Mouse (Mus musculus): Measurements from ENCODE around the gene Asf1b.
A peak's percentile ranks its signal among the peaks of the same experiment; 100 is the strongest.
"Not testable (repeated sequence)": the region's sequence is repeated elsewhere in the genome, so short reads cannot be mapped to it uniquely, and the experiment has no call there.

Asf1b gene

DNA sequence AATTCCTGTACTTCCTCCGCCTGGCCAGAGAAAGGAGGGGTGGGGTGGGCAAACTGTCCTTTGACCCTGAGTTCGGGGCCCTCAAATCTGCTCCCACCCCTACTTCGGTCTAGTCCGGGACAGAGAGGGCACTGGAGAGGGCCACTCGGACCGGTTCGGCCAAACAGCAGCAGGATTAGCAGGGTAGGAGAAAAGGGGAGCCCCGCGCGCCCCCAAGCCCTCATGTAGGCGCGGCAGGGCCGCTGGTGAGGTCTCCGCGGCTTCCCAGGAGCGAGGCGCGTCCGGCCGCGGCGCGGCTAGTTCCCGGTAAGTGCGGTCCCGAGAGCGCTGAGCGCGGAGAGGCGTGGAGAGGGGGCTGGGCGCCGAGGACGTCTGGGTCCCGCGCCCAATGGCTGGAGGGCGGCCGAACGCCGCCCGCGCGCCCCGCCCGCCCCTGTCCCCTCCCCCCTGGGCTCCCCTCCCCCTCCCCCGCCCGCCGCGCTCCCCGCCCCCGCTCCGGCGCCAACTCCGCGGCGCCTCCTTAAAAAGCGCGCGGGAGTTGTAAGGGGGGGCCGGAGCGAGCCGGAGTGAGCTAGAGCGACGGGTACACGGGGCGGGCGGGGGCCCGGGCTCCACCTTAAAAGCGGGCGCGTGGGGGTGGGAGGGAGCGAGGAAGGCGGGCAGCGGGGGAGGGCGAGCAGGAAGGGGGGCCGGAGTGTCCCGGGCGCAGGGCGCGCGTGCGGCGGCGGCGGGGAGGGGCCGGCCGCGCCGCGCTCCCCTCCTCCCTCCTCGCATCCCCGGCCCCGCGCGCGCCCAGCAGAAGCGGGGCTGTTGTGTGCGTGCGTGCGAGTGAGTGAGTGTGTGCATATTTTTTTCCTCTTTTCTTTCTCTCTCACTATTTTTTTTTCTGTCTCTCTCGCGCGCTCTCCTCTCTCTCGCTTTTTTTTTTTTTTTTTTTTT lies 41.5 kb downstream of the Asf1b start:
- DNase-seq, result peak; percentile 95

DNA sequence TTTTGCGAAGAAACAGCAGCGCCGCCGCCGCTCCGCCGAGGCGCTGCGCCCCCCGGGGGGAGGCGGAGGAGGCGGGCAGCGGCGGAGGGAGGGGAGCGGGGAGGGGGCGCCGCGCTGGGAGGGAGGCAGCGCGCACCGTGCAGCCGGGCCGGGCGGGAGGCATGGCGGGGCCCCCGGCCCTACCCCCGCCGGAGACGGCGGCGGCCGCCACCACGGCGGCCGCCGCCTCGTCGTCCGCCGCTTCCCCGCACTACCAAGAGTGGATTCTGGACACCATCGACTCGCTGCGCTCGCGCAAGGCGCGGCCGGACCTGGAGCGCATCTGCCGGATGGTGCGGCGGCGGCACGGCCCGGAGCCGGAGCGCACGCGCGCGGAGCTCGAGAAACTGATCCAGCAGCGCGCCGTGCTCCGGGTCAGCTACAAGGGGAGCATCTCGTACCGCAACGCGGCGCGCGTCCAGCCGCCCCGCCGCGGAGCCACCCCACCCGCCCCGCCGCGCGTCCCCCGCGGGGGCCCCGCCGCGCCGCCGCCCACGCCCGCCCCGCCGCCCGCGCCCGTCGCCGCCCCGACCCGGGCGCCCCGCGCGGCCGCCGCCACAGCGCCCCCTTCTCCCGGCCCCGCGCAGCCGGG lies 42.3 kb downstream of the Asf1b start, which contains the start of gene Samd1:
TSS of gene Samd1 (plus strand) at position 162 of the 631 bp plus-strand sequence.
- DNase-seq, result peak; percentile 44

DNA sequence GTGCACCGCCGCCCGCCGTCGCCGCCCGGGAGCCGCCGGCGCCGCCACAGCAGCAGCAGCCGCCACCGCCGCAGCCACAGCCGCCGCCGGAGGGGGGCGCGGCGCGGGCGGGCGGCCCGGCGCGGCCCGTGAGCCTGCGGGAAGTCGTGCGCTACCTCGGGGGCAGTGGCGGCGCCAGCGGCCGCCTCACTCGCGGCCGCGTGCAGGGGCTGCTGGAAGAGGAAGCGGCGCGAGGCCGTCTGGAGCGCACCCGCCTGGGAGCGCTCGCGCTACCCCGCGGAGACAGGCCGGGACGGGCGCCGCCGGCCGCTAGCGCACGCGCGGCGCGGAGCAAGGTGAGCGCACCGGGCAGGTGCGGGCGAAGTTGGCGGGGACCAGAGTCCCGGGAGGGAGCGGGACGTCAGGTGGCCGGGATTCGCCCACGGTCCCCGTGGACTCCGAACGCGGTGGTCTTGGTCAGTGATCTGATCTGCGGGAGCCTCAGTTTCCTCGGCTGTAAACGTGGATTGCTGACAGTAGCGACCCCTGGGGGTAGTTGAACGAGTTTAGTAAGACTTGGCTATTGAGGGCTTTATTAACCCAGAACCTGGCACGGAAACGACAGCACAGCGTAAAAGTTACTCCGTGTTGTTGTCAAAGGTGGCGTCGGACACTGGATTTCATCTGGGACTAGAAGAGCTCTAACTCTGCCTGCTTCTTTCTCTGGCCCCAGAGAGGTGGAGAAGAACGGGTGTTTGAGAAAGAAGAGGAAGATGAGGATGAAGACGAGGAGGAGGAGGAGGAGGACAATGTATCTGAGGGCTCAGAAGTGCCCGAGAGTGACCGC lies 43.1 kb downstream of the Asf1b start:
- peak; percentile 75 for DNase-seq

DNA sequence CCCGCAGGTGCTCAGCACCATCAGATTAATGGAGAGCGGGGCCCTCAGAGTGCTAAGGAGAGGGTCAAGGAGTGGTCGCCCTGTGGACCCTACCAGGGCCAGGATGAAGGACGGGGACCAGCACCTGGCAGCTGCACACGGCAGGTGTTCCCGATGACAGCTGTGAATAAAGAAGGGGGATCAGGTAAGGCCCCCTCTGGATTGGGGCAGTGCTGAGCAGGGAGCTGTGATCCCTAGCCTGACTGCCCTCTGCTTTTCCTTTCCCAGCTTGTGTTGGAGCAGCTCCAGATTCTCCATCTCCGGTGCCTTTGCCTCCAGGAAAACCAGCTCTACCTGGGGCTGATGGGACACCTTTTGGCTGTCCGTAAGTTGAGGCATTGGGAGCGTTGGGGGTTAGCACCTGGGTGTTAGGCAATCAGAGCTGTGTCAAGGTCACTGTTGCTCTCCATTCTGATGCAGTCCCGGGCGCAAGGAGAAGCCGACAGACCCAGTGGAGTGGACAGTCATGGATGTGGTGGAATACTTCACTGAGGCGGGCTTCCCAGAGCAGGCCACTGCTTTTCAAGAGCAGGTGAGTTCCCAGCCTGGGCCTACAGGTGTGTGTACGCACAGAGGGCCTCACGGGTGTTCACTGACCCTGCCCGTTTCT lies 43.9 kb downstream of the Asf1b start:
- DNase-seq, result no peak

GRCm38 (mm10) chr8:83999825-84000224 lies 44.5 kb downstream of the Asf1b start:
- DNase-seq, result no peak

DNA sequence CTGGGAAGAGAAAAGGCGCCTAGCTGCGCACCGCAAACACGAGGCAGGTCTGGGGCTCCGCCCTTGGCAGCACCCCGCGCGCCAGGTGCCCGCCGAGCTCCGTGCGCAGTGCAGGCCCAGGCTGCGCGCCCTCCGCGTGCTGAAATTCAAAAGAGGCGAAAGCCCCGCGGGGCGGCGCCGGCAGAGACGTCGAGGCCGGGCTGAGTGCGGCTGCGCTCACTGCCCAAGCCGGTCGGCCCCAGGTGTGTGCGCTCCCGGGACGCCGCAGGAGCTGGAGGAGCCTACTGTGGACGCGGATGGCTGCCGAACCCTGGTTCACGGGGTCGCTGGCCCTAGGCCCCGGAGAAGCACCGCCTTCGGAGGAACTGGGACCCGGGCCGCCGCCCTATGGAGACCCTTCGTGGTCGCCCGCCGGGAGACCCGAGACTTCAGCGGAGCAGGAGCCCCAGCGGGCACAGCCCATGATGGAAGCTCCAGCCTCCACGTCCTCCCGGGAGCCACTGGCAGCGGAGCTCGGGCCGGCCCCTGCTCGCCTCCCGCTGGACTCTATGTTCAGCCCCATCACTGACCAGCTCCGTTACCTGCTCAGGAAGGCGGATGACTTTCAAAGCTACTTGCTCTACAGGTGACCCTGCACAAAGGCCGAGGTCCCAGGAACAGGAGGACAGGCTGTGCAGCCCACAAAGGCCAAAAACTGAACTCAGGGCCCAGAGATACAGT lies 46.1 kb downstream of the Asf1b start, which contains the start of gene 1700067K01Rik:
TSS of gene 1700067K01Rik (plus strand) at position 222 of the 720 bp plus-strand sequence.
- DNase-seq, result no peak

- DNase-seq, result no peak
Observed at GRCm38 (mm10) chr8:84002957-84003611, 47.8 kb downstream of the Asf1b start.

DNA sequence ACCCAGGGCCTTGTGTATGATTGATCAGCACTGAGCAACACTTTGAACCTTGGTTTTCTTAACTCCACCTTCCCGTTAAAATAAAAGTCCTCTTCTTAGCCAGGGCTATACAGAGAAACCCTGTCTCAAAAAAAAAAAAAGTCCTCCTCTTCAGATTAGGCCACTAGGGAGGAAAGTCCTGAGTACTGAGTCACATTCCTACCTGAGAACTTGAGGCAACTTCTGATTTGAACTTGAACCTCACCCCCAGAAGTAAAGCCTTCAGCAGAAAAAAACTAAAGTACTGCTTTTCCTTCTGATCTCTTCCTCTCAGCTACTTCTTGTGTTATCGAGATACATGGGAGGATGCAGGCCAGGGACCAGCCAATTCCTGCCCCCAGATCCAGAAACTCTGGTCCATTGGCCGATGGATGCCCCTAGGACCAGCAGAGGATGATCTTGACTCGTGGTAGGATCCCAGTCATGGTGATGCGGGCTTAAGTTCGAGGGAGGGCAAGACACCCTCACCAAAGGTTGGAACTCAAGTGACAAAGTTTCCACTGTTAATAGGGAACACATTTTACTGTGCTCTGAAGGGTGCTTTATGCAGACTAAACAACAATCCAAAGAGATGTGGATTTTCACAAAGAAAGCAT lies 48.4 kb downstream of the Asf1b start:
- DNase-seq, result no peak

GRCm38 (mm10) chr8:84004533-84005201 lies 49.4 kb downstream of the Asf1b start:
- DNase-seq, result peak; percentile 97

GRCm38 (mm10) chr8:84005502-84005901 lies 50.2 kb downstream of the Asf1b start:
- DNase-seq, result not testable (repeated sequence)

- DNase-seq, result no peak
Observed at GRCm38 (mm10) chr8:84008362-84008761, 53.1 kb downstream of the Asf1b start.

DNA sequence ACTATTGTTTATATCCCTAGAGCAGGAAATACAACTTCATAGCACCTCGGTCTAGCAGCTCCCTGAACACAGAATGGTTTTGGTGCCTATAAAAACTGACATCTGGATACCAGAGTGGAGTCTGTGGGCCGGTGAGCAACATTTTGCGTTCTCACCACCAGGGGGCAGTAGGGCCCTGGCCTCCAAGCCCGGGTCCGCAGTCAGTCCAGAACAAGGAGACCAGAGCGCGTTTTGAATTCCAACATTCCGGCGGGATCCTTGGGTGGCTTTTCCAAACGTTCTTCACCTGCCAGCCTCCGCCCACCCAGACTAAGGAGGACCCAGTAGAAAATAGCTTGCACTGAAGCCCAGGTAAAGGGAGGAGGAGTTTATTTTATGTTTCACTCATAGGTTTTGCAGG lies 54.6 kb downstream of the Asf1b start:
- DNase-seq, result peak; percentile 93

- peak; percentile 83 for DNase-seq
Observed at GRCm38 (mm10) chr8:84010625-84011611, 55.6 kb downstream of the Asf1b start.

DNA sequence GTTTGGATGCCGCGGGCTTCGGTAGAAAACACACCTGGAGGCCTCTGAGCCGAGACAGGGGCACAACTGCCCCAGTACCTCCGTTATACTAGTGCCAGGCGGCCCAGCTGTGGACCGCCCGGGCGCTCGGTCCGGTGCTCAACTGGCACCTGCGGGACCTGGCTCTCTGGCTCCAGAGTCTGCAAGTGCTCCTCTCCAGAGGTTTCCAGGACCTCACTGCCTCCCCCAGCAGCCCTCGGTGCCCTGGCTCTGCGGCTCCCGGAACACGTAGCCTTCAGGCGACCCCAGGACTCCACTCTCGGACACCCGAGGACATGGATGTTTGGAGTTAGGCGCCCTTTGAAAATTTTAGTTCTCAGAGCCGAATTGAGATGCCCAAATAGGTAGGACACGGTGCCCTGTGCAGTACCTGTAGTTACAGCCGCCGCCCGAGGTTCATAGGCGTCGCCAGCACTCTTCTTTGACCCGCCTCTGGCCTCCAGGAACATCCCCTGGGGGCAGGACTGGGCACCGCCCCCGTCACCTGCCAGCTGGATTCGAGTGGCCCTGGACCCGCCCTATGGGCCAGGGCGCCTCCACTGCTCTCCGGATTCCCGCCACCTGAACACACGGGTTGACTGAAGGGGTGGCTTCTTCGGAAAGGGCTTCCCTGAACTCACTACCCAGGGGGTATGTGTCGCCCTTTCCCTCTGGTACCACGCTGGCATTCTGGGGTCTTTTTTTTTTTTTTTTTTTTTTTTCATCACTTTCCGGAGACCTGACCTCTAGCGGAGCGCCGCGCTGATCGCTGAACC lies 56.6 kb downstream of the Asf1b start, which contains the start of gene 2210011C24Rik:
TSS of gene 2210011C24Rik (minus strand) at position 467 of the 794 bp plus-strand sequence.
- peak; percentile 80 for DNase-seq

GRCm38 (mm10) chr8:84012499-84013165 lies 57.3 kb downstream of the Asf1b start:
- DNase-seq, result peak; percentile 32

DNA sequence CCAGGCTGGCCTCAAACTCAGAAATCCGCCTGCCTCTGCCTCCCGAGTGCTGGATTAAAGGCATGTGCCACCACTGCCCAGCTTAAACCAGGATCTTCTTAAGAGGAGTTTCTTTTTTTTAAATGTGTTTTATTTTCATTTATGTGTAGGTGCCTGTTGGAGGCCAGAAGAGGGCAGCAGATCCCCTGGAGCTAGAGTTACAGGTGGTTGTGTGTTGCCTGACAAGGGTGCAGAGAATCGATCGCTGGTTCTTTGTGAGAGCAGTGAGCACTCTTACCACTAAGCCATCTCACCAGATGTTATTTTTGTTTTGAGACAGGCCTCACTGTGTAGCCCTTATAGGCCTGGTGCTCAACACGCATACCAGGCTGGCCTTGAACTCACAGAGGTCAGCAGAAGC lies 60.5 kb downstream of the Asf1b start:
- no peak for DNase-seq

DNA sequence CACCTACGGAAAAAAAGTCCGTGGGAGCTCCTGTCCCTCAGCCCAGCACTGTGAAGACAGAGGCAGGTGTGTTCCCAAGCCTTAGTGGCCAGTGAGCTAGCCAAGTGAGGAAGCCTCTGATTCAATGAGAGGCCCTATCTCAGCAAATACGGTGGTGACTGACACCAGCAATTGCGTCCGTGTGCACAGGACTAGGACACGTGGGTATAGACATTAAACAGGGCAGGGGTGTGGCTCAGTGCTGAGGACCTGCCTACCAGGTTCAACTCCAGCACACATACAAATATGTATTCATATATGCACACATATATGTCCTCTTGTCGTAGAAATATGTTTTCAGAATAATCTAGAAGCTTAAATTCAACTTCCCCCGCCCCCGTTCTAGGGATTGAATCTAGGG lies 64.4 kb downstream of the Asf1b start:
- no peak for DNase-seq

Measured in lung, postnatal 36 days (tissue).